Mouse (Mus musculus) forebrain, embryonic 11.5 days (tissue): Measurements from ENCODE around the gene Kcnab1. TPM values are rescaled to one million over a fixed set of nuclear protein-coding genes. Genes with fewer than 3 reads are reported as not detected.

Experiments used
- ATAC-seq: fragments of 200-750 bp; cut with Nextera tagmentation; replicated peaks from 2 replicates; pipeline ENCODE4 v1.8.0; 2017; ENCODE audit warnings: moderate TSS enrichment; ENCODE audit not compliant: low FRiP score
- DNase-seq: peaks from one replicate; pipeline ENCODE4 v3.0.0-alpha.2; 2017; ENCODE audit warnings: low spot score
- H3K27ac ChIP-seq: fragments of 300-500 bp; sonication (generic); 2 replicates; pipeline ENCODE4 v1.5.1; 2014; ENCODE audit warnings: low read depth, low read length
- H3K27me3 ChIP-seq: fragments of 300-500 bp; sonication (generic); 2 replicates; pipeline ENCODE4 v1.6.1; 2014; ENCODE audit warnings: mild to moderate bottlenecking, low read length, mixed read lengths; ENCODE audit not compliant: control insufficient read depth, insufficient read depth
- H3K36me3 ChIP-seq: fragments of 300-500 bp; sonication (generic); 2 replicates; pipeline ENCODE4 v1.6.1; 2014; ENCODE audit warnings: mild to moderate bottlenecking, low read length, moderate library complexity, mixed read lengths; ENCODE audit not compliant: control insufficient read depth, insufficient read depth
- H3K4me1 ChIP-seq: fragments of 300-500 bp; sonication (generic); replicated peaks from 2 replicates; pipeline ENCODE4 v1.6.1; 2014; ENCODE audit warnings: low read length, mixed read lengths; ENCODE audit not compliant: control insufficient read depth, insufficient read depth
- H3K4me2 ChIP-seq: fragments of 300-500 bp; sonication (generic); 2 replicates; pipeline ENCODE4 v1.6.1; 2014; ENCODE audit warnings: low read depth, mild to moderate bottlenecking, low read length, moderate library complexity, mixed read lengths; ENCODE audit not compliant: severe bottlenecking
- H3K4me3 ChIP-seq: fragments of 300-500 bp; sonication (generic); 2 replicates; pipeline ENCODE4 v1.5.1; 2014; ENCODE audit warnings: low read depth, low read length
- H3K9ac ChIP-seq: fragments of 300-500 bp; sonication (generic); 2 replicates; pipeline ENCODE4 v1.6.1; 2014; ENCODE audit warnings: low read length
- H3K9me3 ChIP-seq: fragments of 300-500 bp; sonication (generic); 2 replicates; pipeline ENCODE4 v1.6.1; 2016; ENCODE audit warnings: low read length, mixed read lengths; ENCODE audit not compliant: control insufficient read depth
- WGBS: fragments of 180-500 bp; shearing (Covaris S2); extraction: QIAGEN DNeasy Blood & Tissue Kit; methylation state at CpG from one replicate; pipeline ENCODE4 v1.1.7; 2014; 5-methylcytosine and 5-hydroxymethylcytosine counted together
- polyA plus RNA-seq: library from polyadenylated mRNA; unstranded; fragments of >200 nt; fragmentation: Nextera tagmentation; extraction: Ambion mirVana; gene quantifications from 2 replicates; pipeline ENCODE4 v1.2.1, GENCODE M21; 2014

Kcnab1 gene
- 1.8 and 2.3 TPM in 2 replicates for polyA plus RNA-seq

DNA sequence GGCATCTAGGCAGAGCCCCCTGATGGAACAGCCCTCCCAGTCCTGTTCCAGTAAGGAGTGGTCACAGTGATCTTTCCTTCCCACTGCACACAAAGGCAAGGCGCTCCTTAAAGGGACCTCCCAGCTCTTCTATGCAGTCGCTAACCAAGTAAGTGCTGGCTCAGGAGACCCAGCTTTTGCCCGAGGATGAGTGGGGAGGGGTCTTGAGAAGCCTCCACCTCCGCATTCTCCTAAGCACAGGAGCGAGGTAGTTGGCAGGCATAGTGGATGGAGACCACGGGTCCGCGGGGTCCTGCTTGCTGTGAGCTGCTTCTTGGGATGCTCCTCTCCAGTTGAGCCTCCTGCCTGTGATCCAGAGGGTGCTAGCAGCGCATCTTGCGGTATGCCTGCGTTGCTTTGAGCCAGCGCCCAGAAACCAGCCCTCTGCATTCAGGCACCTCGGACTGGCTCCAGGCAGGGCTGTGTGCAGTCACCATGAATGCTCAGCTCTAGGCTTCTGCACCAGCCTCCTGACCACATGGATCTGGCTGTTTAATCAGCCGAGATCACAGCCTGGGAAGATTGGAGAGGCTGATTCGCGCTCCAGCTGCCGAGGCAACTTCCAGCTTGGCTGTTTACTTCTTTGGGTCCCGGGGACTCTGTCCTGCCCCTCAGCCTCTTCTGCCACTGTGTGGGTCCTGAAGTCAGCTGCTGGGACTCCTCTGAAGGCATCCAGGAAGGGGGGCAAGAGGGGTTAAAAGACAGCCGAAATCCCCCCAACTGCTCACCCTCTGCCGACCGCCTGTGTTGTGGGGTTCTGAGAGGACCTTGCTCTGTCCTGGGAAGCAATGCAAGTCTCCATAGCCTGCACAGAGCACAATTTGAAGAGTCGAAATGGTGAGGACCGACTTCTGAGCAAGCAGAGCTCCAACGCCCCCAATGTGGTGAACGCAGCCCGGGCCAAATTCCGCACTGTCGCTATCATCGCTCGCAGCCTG lies at the start of gene Kcnab1:
Gene Kcnab1 (plus strand): TSS at position 440 of the 977 bp plus-strand sequence.
- H3K9me3 ChIP-seq, result no peaks in the 10 kb centered on the region
- peak; percentile 85 for ATAC-seq
- H3K4me3 ChIP-seq, result peak within 1 kb of the TSS; percentile 42
- H3K36me3 ChIP-seq, result no peaks in the 10 kb centered on the region
- peaks cover 3% of the 10 kb centered on the region; the same call in 1 of the 2 replicates for H3K27me3 ChIP-seq
- no peak within 1 kb of the TSS for H3K27ac ChIP-seq
- peak within 1 kb of the TSS; percentile 55 for H3K9ac ChIP-seq
- H3K4me2 ChIP-seq, result peak within 1 kb of the TSS; percentile 81
- WGBS, result under 1% methylated on average over 30 of the region's 30 CpGs
- peak; percentile 61 for DNase-seq
- no peaks in the 10 kb centered on the region for H3K4me1 ChIP-seq

DNA sequence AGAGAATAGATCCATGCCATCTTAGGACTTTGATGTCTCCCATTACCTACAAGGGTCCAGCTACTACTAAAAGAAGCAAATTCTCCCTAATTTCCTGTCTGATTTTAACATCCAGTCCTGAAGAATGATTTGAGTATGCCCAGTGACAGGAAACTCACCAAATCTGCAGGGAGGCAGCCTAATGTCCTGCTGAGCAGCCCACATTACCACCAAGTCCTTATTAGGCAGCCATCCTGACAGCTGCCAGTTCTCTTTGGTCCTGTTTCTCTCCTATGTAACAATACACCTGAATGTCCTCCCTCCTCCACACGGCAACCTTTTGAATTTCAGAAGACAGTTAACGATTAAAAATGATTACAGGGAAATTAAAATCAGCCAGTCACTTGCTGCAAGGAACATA lies 20.9 kb upstream of the Kcnab1 start:
- Histone ChIP-seq H3K27ac (no peak overlapping the region), H3K4me3 (no peak overlapping the region), H3K27me3 (no peaks in the 10 kb centered on the region), H3K9ac (no peak overlapping the region), H3K4me1 (no peaks in the 10 kb centered on the region), H3K4me2 (no peak overlapping the region), H3K36me3 (no peaks in the 10 kb centered on the region), H3K9me3 (no peaks in the 10 kb centered on the region)
- no peak for ATAC-seq
- DNase-seq, result no peak
- 79% methylated on average over 2 of the region's 2 CpGs for WGBS

DNA sequence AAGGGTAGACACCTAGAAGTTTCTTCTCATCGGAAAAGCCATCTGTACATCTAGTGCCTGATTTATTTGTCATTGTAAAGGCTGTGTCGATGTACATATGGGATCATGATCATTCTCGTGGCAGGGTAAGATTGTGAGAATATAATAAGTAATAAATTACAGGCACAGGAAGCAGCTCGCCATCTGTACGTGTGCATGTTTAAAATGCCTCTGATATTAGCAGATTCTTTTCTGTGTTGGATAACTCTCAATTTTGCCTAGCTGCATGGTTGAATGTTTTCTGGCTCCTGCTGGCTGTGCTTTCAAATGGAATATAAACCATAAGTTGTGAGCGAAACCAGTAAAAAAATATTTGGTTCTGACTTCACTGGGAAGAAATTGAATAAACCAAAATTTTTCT lies 5.1 kb upstream of the Kcnab1 start:
- H3K4me1 ChIP-seq, result no peaks in the 10 kb centered on the region
- H3K9me3 ChIP-seq, result no peaks in the 10 kb centered on the region
- H3K4me2 ChIP-seq, result no peak overlapping the region
- no peak for DNase-seq
- H3K9ac ChIP-seq, result no peak overlapping the region
- 86% methylated on average over 6 of the region's 6 CpGs for WGBS
- ATAC-seq, result no peak
- H3K4me3 ChIP-seq, result no peak overlapping the region
- no peak overlapping the region for H3K27ac ChIP-seq
- no peaks in the 10 kb centered on the region; the same call in 1 of the 2 replicates for H3K27me3 ChIP-seq
- no peaks in the 10 kb centered on the region for H3K36me3 ChIP-seq

DNA sequence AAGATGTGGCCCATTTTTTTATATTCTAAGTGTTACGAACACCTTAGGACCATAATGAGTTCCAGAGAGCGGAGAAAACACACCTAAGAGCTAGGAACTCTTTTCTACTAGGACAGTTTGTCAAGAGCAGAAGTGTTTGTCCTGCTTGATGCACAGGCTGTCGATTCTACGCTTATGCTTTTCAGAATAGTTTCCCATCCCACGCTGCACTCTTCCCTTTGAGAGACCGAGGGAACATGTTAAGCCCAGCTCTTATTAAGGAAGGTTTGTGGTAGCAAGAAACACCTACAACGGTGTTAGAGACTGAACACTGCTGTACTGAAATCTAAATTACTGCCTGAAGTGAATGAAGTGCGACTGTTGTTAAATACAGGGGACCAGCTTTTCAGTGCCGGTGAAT lies 1.0 kb downstream of the Kcnab1 start:
- H3K36me3 ChIP-seq, result no peaks in the 10 kb centered on the region
- WGBS, result 65% methylated on average over 9 of the region's 9 CpGs
- no peak overlapping the region; the same call in 1 of the 2 replicates for H3K9ac ChIP-seq
- no peak for ATAC-seq
- H3K27me3 ChIP-seq, result peaks cover 3% of the 10 kb centered on the region; the same call in 1 of the 2 replicates
- no peak overlapping the region for H3K27ac ChIP-seq
- no peaks in the 10 kb centered on the region for H3K4me1 ChIP-seq
- no peak for DNase-seq
- H3K9me3 ChIP-seq, result no peaks in the 10 kb centered on the region
- H3K4me3 ChIP-seq, result no peak overlapping the region
- H3K4me2 ChIP-seq, result peak overlapping the region; percentile 81; the same call in 1 of the 2 replicates

DNA sequence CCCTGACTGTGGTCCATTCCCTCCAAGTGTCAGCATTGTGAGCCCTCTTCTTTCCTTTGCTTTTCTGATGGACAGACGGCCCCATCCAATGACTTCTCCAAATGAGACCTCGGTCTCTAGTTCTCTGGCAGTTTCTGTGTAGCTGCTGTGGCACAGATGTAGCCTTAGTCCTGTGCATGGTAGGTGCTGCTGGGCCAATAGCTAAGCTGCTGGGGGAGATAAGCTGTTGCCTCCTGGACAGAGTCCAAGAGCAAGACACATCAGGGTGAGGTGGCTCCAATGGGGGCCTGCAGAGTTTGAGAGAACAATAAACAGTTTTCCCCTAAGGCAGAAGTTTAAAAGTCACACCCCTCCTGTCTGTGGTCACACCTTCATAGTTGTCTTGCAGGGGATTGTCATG lies 2.0 kb downstream of the Kcnab1 start:
- H3K9ac ChIP-seq, result no peak overlapping the region
- WGBS, result 87% methylated on average over 2 of the region's 2 CpGs
- H3K27ac ChIP-seq, result no peak overlapping the region
- peaks cover 3% of the 10 kb centered on the region; the same call in 1 of the 2 replicates for H3K27me3 ChIP-seq
- no peak overlapping the region for H3K4me3 ChIP-seq
- H3K36me3 ChIP-seq, result no peaks in the 10 kb centered on the region
- ATAC-seq, result no peak
- H3K4me1 ChIP-seq, result no peaks in the 10 kb centered on the region
- no peaks in the 10 kb centered on the region for H3K9me3 ChIP-seq
- no peak for DNase-seq
- H3K4me2 ChIP-seq, result no peak overlapping the region

DNA sequence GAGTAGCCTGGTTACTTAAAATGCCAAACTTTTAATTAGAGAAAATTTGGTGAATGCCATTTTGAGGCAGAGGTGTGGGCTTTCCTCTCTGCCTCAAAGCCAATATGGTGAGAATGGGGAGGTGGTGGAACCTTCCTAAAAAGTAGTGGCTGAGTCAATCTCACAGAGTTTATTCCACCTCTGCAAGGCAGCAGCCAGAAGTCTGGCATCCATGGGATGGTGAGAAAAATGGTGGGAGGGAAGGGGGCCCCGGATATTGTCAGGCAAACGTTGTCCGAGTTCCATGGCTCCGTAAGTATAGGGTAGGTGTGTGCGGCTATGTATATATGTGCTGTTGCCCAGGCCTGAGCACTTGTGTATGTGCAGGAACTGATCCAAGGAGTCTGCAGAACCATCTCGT lies 6.0 kb downstream of the Kcnab1 start:
- Histone ChIP-seq H3K4me1 (no peaks in the 10 kb centered on the region), H3K27me3 (peaks cover 3% of the 10 kb centered on the region; the same call in 1 of the 2 replicates), H3K27ac (no peak overlapping the region), H3K4me2 (no peak overlapping the region), H3K4me3 (no peak overlapping the region), H3K36me3 (no peaks in the 10 kb centered on the region), H3K9me3 (no peaks in the 10 kb centered on the region), H3K9ac (no peak overlapping the region)
- 91% methylated on average over 6 of the region's 6 CpGs for WGBS
- DNase-seq (no peak), ATAC-seq (no peak)

DNA sequence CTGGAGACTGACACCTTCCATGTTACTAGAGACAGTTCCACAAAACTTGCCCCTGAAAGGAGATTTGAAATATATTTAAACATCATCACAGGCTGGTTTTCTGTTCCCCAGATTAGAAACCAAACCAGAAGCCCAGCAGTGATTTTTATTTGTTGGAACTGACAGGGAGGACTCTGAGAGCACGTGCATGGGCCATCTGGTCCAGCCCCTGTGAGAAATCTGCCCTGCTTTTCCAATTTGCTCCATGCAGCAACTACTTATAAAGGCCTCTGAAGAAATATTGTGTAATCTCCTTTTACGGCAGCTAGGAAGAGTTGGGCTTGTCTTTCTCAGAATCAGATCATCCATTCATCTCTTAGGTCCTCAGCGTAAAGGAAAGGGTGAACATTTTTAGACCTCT lies 7.8 kb downstream of the Kcnab1 start:
- 79% methylated on average over 3 of the region's 3 CpGs for WGBS
- Histone ChIP-seq H3K36me3 (no peaks in the 10 kb centered on the region), H3K4me3 (no peak overlapping the region), H3K27me3 (no peaks in the 10 kb centered on the region), H3K4me1 (no peaks in the 10 kb centered on the region), H3K9me3 (no peaks in the 10 kb centered on the region), H3K27ac (no peak overlapping the region), H3K9ac (no peak overlapping the region), H3K4me2 (no peak overlapping the region)
- DNase-seq (no peak), ATAC-seq (no peak)

DNA sequence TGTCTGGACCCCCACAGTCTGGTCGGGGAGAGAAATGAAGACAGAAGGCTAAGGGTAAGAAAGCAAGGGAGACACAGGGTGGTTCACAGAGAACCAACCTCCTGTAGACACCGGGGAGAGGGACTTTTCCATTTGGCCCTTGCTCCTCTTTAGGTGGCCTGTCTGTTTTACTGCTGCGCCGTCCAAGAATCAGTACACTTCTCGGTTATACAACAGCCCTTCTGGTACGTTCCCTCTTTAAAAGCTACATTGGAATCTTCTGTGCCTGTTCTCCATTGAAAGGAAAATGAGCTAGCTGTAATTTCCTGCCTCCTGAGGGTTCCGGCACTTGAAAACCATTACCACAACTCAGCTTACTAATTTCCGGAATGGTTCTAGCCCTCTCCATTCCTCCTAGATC lies 8.2 kb downstream of the Kcnab1 start:
- Histone ChIP-seq H3K27me3 (no peaks in the 10 kb centered on the region), H3K4me1 (no peaks in the 10 kb centered on the region), H3K36me3 (no peaks in the 10 kb centered on the region), H3K9ac (no peak overlapping the region), H3K9me3 (no peaks in the 10 kb centered on the region), H3K27ac (no peak overlapping the region), H3K4me3 (no peak overlapping the region), H3K4me2 (no peak overlapping the region)
- no peak for ATAC-seq
- no peak for DNase-seq
- WGBS, result 88% methylated on average over 8 of the region's 8 CpGs
